Mouse (Mus musculus) cerebral cortex, adult 2 months (tissue): Measurements from ENCODE around the gene Nek1.

Experiments used
- WGBS: fragments of 180-500 bp; shearing (Covaris S2); methylation state at CpG from one replicate; pipeline ENCODE4 v1.1.7; 2018; 5-methylcytosine and 5-hydroxymethylcytosine counted together

The Nek1 gene

DNA sequence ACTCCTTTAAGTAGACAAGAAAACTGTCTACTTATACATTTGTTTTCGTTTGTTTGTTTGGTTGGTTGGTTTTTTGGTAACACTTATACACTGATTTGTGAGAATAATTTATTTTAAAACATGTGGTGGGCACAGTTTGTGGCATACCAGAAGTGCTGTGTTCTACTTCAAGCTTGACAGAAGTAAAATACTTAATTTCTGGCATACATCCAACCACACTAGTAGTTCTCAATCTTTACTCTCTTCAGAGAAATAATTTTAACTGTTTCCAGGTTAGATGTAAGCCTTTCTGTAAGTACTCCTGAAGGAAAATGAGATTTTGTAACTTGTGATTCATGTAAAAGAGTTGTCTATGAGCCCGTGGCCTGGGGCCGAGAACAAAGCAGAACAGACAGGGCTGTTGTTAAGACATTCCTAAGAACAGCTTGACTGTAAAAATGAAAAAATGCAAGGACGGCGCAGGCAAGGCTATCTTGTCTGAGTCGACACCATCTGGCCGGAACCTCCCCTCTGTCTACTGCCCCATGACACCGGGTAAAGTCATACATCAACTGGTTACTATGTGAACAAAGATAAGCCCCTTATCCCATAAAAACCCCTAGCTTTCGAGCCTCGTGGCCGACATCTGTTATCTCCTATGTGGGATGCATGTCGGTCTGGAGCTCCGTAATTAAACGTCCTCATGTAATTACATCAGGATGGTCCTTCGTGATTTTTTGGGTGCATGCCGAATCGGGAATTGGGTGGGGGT, 8.6 kb upstream of the Nek1 start:
- WGBS = 66% methylated on average over 17 of the region's 17 CpGs

DNA sequence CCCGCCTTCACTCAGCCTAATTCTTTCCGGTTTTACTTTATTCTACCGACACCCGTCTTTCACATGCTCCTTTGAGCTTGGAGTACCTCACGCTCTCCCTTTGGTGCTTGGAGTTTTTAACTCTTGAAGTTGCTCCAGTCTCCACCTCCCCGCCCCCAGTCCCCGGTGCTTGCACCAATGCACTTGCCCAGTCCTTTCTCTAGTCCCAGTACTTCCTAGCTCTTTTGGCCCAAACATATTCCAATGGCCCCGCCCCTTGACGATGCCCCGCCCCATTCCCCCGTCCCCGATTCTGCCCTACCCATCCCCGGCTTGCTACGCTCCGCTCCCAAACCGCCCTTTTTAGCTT, 460 bp upstream of the Nek1 start:
- WGBS = 1% methylated on average over 16 of the region's 16 CpGs

DNA sequence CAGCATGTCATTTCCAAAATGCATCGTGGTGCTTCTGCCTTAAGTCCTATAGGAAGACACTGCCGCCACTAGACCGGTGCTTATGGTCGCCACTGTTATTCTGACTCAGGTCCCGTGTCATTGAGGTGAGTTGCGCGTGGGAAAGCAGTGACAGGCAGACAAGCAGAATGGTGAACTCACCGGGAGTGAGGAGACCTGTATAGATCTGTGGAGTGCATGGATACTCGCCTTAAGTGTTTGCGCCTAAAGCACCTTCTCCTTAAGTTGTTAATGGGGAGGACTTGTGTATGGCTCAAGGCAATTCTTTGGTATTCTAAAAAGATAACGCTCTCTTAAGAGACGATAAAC, 618 bp downstream of the Nek1 start:
- WGBS = 2% methylated on average over 12 of the region's 12 CpGs

DNA sequence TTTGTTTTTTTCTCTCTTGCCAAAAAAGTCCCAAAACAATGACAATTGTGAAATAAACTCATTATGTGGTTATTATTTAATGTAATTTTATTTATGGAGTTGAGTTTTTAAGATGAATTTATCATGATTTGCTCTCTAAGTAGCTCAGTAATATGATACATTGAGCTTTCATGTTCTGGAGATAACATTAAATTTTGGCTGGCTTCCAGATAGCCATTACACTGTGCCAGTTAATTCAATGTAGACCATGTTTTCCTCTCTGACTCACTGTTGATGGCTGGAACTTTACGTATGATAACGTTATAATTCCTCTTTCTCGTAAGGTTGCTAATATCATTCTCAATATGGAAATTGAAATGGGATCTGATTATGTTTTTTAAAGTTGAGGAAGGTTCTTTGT, 3.5 kb downstream of the Nek1 start:
- 88% methylated on average over 3 of the region's 3 CpGs for WGBS

DNA sequence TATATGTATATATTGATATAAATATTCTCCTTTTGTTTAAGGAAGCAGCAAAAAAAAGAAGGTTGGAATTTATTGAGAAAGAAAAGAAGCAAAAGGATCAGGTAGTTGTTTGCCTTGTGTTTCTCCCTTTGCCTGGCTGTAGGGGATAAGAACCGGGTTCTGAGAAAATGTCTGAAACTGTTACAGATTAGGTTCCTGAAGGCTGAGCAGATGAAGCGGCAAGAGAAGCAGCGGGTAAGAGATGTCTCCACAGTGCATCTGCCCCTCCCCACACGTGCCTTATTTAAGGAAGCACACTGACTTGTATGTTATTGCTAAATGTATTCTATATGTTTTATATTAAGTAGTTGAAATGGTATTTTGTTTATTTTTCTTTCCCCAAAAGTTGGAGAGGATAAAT, 50.9 kb downstream of the Nek1 start:
- 83% methylated on average over 4 of the region's 4 CpGs for WGBS

DNA sequence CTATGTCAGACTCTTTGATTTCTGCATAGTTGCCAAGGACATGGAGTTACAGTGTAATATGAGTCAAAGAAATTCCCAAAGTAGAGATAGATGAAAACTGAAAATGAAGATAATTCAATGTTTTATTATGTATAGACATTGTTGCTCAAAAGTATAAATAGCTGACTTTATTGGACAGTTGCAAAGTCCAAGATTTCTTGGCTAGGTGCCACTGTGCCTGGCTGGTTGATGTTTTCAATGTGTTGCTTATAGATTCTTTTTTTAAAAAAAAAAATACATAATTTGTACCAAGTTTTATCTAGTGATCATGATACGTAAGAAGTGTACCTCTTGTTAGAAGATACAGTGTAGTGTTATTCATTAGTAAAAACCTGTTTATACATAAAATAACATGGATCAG, 53.8 kb downstream of the Nek1 start:
- 92% methylated on average over 1 of the region's 1 CpGs for WGBS

DNA sequence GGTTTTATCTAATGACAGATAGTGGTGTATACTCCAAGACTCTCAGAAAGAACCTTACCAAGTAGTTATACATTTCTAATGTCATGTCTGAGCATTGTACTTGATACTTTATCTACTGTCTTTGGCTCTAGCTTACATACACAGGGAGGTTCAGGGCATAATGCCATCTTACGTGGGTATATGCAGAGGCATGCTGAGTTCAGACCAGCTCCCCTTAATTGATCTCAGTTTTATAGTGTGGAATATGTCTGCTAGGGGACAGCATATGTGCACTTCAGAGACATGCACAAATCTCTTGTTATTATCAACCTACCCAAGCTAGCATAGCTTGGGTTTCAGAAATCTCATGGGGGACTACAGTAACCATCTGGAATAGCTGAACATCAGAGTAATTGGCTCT, 60.0 kb downstream of the Nek1 start:
- WGBS = 92% methylated on average over 1 of the region's 1 CpGs

DNA sequence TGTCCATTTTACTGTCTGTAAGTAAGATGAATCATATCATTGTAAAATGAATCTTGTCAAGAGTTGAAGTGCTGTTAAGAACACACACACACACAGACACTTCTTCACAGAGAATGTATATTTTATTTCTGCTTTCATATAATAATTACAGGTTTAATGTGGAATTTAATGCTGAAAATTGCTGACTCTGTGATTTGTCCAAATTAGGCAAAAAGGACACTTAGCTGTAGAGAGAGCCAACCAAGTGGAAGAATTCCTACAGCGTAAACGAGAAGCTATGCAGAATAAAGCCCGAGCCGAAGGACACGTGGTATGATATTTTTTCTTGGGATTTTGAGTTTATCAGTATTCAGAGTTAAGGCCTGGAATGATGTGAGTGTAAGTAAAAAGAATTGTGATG, 61.3 kb downstream of the Nek1 start:
- 76% methylated on average over 5 of the region's 5 CpGs for WGBS

DNA sequence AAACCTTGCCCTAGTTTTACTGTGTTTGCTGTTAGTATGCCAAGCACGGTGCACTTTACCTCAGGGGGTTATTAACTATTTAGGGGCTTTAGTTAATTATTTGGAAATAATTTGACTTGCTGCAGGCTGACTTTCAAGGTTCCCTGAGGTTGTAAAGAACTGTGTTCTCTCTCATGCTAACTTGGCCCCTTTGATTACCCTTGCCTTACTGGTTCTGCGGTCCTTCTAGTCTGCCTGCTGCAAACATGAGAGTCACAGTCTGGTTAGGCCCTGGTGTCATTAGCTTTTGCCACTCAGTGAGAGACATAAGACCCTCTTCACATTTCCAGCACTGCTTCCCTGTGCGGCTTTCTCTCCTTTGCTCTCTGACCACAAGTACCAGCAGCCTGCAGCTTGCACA, 64.0 kb downstream of the Nek1 start:
- WGBS = 55% methylated on average over 3 of the region's 3 CpGs

DNA sequence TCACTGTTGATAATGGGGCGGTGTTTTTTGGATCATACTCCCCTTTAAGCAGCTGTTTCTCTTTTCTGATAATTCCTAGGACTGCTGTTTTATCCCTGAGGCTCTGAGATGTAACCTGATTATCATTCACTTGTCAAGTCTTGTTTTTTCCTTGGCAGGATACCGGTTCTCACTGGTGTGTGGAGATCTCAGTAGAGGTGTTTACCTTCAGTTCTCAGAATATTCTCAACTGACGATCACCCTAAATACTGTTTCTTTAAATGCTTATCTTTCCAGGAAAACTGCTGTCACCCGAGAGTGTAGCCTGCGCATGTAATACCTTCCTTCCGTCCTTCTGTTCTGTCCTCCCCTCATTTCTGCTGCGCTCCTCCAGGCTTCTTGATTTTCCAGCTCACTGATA, 67.4 kb downstream of the Nek1 start:
- WGBS = 79% methylated on average over 7 of the region's 7 CpGs

DNA sequence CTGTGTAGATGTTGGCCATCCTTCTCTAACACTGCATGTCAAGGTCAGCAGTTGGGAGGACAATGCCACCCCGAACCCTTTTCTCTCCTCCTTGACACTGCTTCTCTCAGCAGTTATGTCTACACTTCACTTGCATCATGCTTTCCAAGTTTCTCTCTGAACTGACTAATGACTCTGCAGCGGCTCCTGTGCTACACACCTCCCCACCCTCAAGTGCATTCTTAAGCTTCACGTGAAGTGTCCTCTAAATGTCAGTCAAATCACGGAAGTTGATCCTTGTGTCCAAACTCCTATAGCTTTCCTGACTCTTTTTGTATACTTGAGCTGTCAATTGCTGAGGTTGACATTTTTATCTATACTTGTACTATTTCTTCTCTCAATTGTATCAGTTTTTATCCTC, 117.5 kb downstream of the Nek1 start:
- 95% methylated on average over 4 of the region's 4 CpGs for WGBS

DNA sequence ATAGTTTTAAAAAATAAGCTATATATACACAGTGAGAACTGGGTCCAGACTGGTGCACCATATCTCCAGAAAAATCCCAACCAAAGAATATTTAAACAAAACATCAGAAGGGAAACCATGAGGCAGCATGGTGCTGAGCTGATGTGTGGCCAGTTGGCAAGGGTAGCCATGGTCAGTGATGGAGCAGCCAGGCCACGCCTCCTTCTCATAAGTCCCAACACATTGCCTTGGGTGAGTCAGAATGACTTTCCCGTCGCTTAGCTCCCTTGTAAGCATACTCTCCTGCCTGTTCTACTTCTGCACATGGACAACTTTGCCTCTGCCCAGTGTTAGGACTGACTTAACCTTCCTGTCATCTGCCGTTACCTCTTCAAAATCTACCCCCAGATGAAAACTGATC, 118.9 kb downstream of the Nek1 start:
- WGBS = 92% methylated on average over 4 of the region's 4 CpGs

DNA sequence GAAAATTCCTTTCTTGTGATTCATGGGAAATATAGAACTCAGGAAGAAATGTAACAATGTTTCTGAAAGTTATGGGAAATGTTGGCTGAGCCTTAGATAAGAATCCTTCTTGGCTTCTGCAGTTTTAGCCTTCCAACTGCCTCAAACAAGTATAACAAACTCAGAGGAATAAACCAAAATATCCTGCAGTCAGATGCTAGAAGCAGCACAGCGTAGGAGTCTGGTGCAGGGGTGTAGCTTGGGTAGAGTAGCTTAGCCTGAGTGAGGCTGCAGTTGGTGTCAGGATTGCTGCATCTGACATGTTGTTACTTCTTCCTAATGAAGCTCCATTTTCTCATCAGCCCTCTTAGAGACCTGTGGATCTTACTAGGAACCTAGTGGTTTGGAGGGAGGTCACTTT, 128.6 kb downstream of the Nek1 start:
- WGBS = 70% methylated on average over 1 of the region's 1 CpGs

DNA sequence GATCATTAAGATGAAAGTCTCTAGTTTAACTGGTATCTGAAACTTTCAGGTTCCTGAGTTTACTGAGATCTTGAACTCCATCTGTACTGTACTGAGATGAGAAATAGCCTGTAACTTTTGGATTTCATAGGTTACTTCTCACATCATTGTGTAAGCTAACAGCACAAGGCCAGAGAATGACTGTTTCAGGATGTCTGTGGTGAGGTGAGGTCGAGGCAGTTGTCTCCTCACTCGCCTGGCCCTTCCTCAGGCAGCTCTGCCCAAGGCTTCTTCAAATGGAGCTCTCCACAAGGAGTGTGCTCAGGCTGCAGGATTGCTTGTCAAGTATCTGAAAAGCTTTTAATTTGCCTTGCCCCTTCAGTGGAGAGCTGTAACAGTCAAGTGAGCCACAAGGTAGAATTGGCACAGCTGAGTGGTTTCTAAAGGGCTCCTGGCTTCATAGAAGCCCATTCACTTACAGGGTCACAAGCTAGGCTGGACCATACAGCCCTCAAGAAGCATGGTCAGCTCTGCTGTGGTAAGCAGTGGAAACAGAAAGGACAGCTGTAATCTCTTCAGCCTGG, 134.4 kb downstream of the Nek1 start:
- WGBS = 90% methylated on average over 2 of the region's 2 CpGs

DNA sequence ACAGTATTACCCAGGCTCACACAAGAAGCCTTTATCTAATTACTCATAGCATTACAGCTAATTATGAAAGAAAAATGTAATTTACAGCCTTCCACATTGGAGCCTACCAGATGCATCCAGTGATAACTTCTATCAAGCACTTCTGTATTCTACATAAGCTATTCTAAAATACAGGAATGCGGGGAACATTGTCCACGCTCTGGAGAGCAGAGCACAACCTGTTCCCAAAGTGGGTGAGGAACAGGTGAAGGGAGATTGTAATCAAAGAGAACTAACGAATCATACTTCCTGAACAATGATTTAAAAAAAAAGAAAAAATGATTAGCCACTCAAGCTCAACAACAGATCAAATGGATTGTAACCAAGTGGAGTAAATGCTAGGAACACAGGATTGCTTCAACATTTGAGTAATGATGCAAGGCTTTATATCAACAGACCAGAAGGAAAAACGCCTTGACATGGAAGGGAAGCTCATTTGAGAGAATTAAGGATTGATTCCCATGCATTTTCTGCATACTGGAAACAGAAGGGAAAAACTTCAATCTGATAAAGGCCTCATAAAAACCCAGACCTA, 139.7 kb downstream of the Nek1 start:
- WGBS = 88% methylated on average over 4 of the region's 4 CpGs

DNA sequence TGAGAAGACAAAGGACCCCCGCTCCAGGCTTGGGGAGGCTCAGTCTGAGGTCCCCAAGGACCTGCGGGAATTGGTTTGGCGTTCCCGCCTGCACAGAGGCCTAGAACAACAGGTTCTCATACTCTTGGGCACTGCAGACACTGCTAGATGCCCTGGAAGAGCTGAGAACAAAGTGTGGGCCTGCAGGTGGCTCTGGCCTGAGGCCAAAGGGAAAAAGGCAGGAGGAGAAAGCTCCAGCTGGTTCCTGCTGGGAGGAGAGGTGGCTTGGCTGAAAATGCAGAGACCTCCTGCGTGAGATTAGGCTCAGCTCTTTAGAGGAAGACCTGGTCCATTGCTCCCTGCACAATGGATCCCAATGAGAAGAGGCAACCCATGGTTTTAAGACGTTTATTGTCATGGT, 148.9 kb downstream of the Nek1 start:
- WGBS = 76% methylated on average over 6 of the region's 6 CpGs

DNA sequence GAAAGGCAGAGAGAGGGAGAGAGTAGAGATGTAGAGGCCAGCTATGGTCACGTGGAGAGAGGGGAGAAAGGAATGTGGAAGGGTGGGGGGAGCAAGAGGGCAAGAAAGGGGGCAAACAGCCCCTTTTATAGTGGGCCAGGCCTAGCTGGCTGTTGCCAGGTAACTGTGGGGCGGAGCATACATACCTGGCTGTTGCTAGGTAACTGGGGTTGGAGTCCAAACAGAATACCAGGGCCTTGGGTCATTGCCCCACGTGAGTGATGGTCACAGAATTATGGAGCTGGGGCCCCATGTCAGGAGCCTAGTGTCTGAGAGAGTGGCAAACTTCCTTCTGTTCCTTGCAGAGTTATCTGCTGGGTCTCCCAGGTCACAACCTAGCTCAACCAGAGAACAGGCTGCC, 149.3 kb downstream of the Nek1 start:
- WGBS = 78% methylated on average over 3 of the region's 3 CpGs

DNA sequence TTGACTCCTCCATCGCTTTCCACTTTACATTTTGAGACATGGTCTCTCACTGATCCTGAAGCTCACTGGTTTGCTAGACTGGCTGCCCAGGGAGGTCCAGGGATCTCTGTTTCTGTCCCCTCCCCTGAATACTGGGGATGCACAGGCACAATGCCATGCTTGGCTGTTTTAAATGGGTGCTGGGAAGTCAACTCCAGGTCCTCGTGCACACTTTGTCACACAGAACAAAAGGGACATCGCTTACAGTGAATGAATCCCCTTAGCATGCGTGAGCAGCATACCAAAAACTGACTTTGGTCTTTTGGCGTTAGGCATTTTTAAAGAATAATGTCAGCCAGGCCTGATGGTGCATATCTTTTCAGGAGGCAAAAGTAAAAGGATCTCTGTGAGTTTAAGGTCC, 155.7 kb downstream of the Nek1 start:
- 72% methylated on average over 5 of the region's 5 CpGs for WGBS

DNA sequence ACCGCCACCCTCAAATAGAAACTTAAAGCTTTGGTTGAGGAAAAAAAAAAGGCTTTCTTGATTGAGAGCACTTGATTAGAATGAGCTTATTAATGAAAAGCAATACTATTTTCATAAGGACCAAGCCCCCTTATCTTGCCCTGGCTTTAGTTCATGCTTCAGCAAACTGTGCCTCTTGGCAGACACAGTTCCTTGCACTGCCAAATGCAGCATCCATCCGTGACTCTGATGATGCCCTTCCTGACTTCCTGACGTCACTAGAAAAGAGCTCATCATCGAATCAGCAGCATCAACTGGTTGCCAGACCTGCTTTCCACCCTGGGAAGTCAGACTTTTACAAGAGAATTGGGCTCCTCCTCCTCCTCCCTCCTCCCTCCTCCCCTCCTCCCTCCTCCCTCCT, 157.6 kb downstream of the Nek1 start:
- 59% methylated on average over 4 of the region's 4 CpGs for WGBS

DNA sequence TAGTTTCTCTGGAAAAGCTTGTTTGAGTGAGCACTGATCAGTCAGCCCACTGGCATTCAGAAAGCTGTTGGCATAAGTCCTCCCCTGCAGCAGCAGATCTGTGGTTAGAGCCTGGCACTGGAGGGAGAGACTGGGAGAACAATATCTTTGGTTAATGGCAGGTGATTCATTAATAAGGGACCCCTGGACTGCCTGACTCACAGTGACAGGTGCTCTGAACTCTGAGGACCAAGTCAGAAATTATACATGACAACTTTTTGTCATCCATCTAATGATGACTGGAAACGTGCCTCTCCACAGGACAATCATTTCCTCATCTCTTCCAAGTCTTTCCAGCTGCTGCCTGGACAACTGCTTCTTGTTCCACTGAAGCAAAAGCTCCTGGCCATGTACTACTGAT, 163.4 kb downstream of the Nek1 start:
- WGBS = 61% methylated on average over 1 of the region's 1 CpGs

DNA sequence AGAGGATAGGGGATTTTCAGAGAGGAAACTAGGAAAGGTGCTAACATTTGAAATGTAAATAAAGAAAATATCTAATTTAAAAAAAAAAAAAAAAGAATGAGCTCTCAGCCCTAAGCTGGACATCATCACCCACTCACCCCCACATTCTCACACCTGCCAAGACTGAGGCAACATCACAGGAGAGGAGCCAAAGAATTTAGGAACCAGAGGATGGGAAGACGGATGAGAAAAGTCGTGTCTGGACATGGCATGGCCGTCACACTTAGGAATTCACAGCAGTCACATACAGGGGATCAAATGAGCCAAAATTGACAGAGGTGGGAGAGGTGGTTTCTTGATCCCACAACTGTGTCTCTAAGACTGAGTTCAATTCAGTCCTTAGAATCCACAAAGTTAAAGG, 165.5 kb downstream of the Nek1 start:
- WGBS = 72% methylated on average over 3 of the region's 3 CpGs

DNA sequence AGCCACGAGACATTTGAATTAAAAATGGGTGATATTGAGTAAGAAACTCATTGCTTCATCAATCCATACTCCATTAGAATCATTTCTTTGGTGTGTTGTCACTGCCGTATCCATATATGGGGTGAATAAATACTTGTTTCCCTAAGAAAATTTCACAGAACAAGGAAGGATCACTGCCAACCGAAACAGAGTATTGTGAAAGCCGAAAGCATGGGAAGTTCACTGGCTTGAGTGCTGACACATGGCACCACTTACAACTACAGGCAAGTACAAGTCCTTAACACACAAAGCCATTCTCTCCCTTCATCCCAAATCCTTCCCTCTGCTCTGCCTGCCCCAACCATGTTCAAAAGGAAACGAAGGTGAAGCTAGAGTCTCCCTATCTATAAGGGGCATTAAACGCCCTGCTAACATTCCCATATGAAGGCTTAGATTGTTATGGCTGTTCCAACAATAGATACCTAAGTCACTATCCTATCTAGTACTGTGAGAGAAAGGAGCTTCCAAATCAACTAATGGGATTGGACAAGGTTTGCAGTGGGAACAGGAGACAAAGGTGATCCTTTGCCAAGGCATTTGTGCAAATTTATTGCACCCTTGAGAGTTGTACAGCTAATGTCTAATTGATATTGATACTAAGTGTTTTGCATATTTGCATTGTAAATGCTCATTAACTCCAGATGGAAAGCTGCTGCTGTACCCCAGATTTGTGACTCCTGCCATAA, 168.6 kb downstream of the Nek1 start:
- 89% methylated on average over 6 of the region's 6 CpGs for WGBS

DNA sequence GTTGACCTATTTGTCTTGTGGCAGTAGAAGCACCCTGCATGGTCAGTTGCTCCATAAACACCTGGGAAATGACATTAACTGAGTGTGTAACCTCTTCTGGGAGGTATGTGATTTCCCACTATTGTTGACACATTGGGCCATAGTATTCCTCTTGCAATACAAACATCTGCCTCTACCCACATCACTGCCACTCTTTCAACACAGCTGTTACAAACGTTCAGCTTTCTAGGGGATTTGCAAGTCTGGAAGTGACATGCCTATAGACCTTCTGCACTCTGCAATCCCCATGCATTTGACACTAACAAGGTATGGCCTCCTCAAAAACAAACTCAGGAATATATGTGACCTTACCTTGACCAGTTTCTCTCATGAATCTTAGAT, 169.2 kb downstream of the Nek1 start:
- WGBS = 83% methylated on average over 1 of the region's 1 CpGs
